Mouse (Mus musculus): ENCODE measurements around the gene Khk.

- TF ChIP-seq FLI1 (IDR thresholded peaks at IDR 0.05; ENCODE audit: low read length) (no peak), GATA1 (IDR thresholded peaks at IDR 0.05; ENCODE audit: borderline replicate concordance, low read length) (no peak)
Observed at GRCm38 (mm10) chr5:30933705-30934104, 12.5 kb downstream of the Khk start.

All from megakaryocyte, embryonic 14.5 days (primary cell).